Mouse (Mus musculus) liver, embryonic 11.5 days (tissue): ENCODE measurements around the gene Pet100. TPM values are rescaled to one million over a fixed set of nuclear protein-coding genes. Genes with fewer than 3 reads are reported as not detected.

Experiments used
- ATAC-seq: fragments of 200-750 bp; cut with Nextera tagmentation; replicated peaks from 2 replicates; pipeline ENCODE4 v1.8.0; 2017; ENCODE audit warnings: moderate number of reproducible peaks, mild to moderate bottlenecking, moderate TSS enrichment, moderate library complexity; ENCODE audit not compliant: low FRiP score
- DNase-seq: peaks from one replicate; pipeline ENCODE4 v3.0.0-alpha.2; 2017; ENCODE audit warnings: low spot score
- H3K27ac ChIP-seq: fragments of 300-500 bp; sonication (generic); 2 replicates; pipeline ENCODE4 v1.5.1; 2014; ENCODE audit warnings: mild to moderate bottlenecking, low read depth, low read length, control low read depth
- H3K27me3 ChIP-seq: fragments of 300-500 bp; sonication (generic); replicated peaks from 2 replicates; pipeline ENCODE4 v1.6.1; 2014; ENCODE audit warnings: low read length, mixed read lengths; ENCODE audit not compliant: control insufficient read depth, insufficient read depth
- H3K36me3 ChIP-seq: fragments of 300-500 bp; sonication (generic); 2 replicates; pipeline ENCODE4 v1.6.1; 2014; ENCODE audit warnings: mild to moderate bottlenecking, low read length, moderate library complexity, mixed read lengths; ENCODE audit not compliant: control insufficient read depth, insufficient read depth
- H3K4me1 ChIP-seq: fragments of 300-500 bp; sonication (generic); replicated peaks from 2 replicates; pipeline ENCODE4 v1.6.1; 2014; ENCODE audit warnings: low read length, mixed read lengths; ENCODE audit not compliant: control insufficient read depth, insufficient read depth
- H3K4me2 ChIP-seq: fragments of 300-500 bp; sonication (generic); 2 replicates; pipeline ENCODE4 v1.6.1; 2014; ENCODE audit warnings: mild to moderate bottlenecking, control low read depth, moderate library complexity
- H3K4me3 ChIP-seq: fragments of 300-500 bp; sonication (generic); 2 replicates; pipeline ENCODE4 v1.5.1; 2014; ENCODE audit warnings: low read depth, low read length, control low read depth
- H3K9ac ChIP-seq: fragments of 300-500 bp; sonication (generic); 2 replicates; pipeline ENCODE4 v1.6.1; 2014; ENCODE audit warnings: low read depth, low read length, control low read depth
- H3K9me3 ChIP-seq: fragments of 300-500 bp; sonication (generic); 2 replicates; pipeline ENCODE4 v1.6.1; 2016; ENCODE audit warnings: low read length, inconsistent platforms, mixed read lengths; ENCODE audit not compliant: control insufficient read depth
- WGBS: fragments of 180-500 bp; shearing (Covaris S2); extraction: QIAGEN DNeasy Blood & Tissue Kit; methylation state at CpG from one replicate; pipeline ENCODE4 v1.1.7; 2014; 5-methylcytosine and 5-hydroxymethylcytosine counted together
- polyA plus RNA-seq: library from polyadenylated mRNA; unstranded; fragments of >200 nt; fragmentation: Nextera tagmentation; extraction: Ambion mirVana; gene quantifications from 2 replicates; pipeline ENCODE4 v1.2.1, GENCODE M21; 2014

The Pet100 gene
- polyA plus RNA-seq, 1 experiment from 2014 or later: 111 TPM

DNA sequence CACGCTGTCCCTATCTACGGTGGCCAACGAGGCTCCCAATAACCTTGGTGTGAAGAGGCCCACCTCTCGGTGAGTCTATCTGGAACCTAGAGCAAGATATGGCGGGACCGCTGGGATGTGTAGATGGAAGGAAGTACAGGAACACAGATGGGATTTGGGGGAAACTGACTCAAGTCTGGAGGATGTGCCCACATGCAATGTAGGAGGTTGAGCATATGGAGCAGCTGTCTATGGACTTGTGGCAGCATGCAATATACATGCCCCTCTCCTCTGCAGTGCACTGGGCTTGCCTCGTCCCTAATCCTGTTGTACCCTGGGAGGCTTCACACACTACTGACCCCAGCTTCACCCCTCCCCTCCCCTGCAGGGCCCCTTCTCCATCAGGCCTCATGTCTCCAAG, 13.5 kb upstream of the Pet100 start:
- no peak for DNase-seq
- 91% methylated on average over 7 of the region's 7 CpGs for WGBS
- no peak overlapping the region for H3K9ac ChIP-seq
- H3K27ac ChIP-seq: no peak overlapping the region
- H3K27me3 ChIP-seq: no peaks in the 10 kb centered on the region
- peaks cover 28% of the 10 kb centered on the region for H3K36me3 ChIP-seq
- H3K4me1 ChIP-seq: no peaks in the 10 kb centered on the region
- no peak overlapping the region for H3K4me2 ChIP-seq
- no peaks in the 10 kb centered on the region for H3K9me3 ChIP-seq
- H3K4me3 ChIP-seq: no peak overlapping the region
- ATAC-seq: no peak

DNA sequence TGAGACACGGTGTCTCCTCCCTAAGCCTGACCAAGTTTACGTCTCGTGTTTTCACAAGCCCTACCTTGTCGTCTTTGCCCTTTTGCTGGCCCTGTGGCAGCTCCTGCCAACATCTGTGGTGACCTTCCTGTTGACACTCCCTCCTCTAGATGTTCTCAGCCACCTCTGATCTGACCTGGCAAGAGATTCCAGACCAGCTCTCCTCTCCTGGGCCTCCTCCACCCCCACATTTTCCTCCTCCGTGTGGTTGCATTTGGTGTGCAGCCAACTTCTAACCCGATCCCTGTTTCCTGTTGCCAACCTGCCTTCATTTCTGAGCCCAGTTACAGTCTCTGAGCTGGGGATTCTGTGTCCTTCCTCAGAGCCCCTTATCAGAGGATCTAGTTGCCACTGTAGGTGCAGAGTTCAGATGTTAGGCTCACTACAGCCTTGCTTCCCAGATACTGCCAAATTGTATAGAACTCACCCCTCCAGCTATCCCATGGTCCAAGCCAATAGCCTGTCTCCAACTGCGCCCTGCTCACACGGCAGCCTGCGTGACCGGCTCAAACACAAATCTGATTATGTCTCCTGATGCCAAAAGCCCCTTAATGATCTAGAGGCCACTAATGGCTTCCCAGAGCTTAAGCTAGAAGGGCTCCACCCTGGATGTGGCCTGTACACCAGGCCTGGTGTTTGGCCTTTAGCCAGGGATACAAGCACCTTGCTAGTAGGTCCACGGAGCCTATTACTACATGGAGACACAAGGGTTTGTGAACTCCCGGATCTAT, 12.1 kb upstream of the Pet100 start:
- H3K9ac ChIP-seq: no peak overlapping the region
- WGBS: 88% methylated on average over 12 of the region's 12 CpGs
- H3K27ac ChIP-seq: no peak overlapping the region
- H3K27me3 ChIP-seq: no peaks in the 10 kb centered on the region
- no peaks in the 10 kb centered on the region for H3K9me3 ChIP-seq
- H3K4me1 ChIP-seq: no peaks in the 10 kb centered on the region
- no peak for DNase-seq
- H3K4me2 ChIP-seq: no peak overlapping the region
- H3K4me3 ChIP-seq: no peak overlapping the region
- H3K36me3 ChIP-seq: peaks cover 41% of the 10 kb centered on the region
- no peak for ATAC-seq

DNA sequence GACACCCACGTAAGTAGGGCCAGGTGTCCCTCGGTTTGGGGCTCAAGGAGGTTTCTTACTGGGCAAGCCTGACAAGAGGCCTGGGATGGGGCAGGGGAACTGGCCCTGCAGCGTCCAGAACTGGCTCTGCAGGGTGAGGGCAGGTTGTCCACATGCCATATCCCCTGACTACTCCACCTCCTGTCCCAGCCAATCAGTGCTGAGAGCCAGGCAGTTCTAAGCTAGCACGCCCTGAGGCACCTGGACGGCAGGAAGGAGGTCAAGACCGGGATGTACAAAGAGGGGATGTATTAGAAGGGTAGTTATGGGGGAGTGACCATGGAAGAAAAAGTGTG, 11.6 kb upstream of the Pet100 start:
- no peak overlapping the region for H3K9ac ChIP-seq
- WGBS: 78% methylated on average over 6 of the region's 6 CpGs
- DNase-seq: no peak
- H3K9me3 ChIP-seq: no peaks in the 10 kb centered on the region
- no peaks in the 10 kb centered on the region for H3K4me1 ChIP-seq
- no peak overlapping the region for H3K27ac ChIP-seq
- H3K36me3 ChIP-seq: peaks cover 46% of the 10 kb centered on the region
- H3K4me3 ChIP-seq: no peak overlapping the region
- H3K4me2 ChIP-seq: no peak overlapping the region
- no peak for ATAC-seq
- no peaks in the 10 kb centered on the region for H3K27me3 ChIP-seq

DNA sequence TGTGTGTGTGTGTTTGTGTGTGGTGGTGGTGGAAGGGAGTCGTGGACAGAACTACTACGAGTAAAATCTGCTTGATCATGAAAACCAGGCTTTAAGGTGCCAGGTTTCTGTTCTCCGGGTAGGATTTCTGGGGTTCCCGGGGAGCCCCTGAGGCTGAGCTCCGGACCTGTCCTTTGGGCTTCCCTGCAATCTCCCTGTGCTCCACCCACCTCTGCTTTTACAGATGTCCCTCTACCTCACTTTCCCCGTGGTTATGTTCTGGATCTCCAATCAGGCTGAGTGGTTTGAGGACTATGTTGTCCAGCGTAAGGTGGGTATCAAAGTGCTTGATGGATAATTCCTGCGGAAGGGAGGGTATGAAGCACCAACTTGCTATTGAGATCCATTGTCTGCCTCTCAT, 771 bp downstream of the Pet100 start:
- Histone ChIP-seq H3K36me3 (peaks cover 15% of the 10 kb centered on the region), H3K27ac (no peak overlapping the region), H3K27me3 (no peaks in the 10 kb centered on the region), H3K9me3 (no peaks in the 10 kb centered on the region), H3K4me2 (peak overlapping the region; percentile 69), H3K4me1 (peaks cover 13% of the 10 kb centered on the region), H3K9ac (peak overlapping the region; percentile 67), H3K4me3 (peak overlapping the region; percentile 94)
- WGBS: 67% methylated on average over 8 of the region's 8 CpGs
- ATAC-seq (no peak), DNase-seq (no peak)

DNA sequence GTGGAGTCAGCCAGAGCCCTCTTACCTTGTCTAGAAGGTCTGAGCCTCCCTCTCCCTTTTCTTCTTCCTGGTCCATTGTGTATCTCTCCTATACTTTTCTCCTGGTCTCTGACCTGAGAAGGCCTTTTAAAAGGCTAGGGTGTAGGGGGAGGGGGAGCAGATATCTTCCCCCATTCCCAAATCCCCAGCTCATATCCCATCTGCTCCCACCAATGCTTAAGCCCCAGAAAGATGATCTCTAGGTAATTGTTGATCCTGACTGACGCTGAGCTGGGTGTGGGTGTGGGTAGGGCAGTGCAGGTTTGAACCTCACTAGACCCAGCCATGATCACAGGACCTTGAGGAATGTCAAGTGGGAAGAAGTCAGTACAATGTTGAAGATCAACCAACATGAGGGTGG, 4.1 kb downstream of the Pet100 start, which contains the start of gene Pcp2:
TSS of gene Pcp2 (minus strand) at position 101 of the 400 bp plus-strand sequence.
- Histone ChIP-seq H3K27me3 (no peaks in the 10 kb centered on the region), H3K4me3 (no peak within 1 kb of the TSS), H3K9ac (no peak within 1 kb of the TSS), H3K9me3 (no peaks in the 10 kb centered on the region), H3K36me3 (0 out of 2 replicates have a peak, but pooled peaks cover 2% of the 10 kb centered on the region), H3K27ac (no peak within 1 kb of the TSS), H3K4me2 (no peak within 1 kb of the TSS), H3K4me1 (peaks cover 5% of the 10 kb centered on the region)
- no peak for ATAC-seq
- no peak for DNase-seq
- 82% methylated on average over 1 of the region's 1 CpGs for WGBS

DNA sequence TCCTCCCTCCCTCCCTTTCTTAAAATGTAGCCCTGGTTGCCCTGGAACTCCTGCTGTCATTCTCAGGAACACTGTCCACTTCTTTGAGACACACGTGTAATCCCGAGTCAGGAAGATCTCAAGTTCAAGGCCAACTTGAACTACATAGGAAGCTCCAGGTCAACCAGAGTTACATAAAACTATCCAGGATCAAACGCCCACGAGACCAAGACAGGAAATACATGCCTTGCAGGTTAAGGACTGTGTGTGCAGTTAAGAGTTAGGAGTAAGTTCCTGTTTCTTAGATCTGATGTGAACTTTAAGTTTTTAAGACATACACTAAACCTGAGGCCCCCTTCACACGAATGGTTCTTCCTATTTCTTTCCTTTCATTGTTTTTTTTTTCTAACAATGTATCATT, 5.6 kb downstream of the Pet100 start:
- no peak overlapping the region for H3K4me2 ChIP-seq

DNA sequence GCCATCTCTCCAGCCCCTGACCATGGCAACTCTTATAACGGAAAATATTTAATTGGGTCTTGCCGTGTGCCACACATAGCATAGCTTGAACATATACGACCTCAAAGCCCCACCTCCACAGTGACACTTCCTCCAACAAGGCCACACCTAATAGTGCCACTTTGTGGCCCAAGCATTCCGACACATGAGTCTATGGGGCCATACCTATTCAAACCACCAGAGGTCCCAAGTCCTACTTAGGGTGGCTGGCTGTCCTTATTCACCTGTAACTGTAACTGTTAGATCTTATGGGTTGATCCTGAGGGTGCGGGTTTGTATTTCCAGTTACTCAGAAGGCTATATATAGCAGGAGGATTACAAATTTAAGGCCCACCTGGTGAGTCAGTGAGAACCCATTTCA, 6.7 kb downstream of the Pet100 start:
- no peak for DNase-seq
- Histone ChIP-seq H3K27me3 (no peaks in the 10 kb centered on the region), H3K9me3 (no peaks in the 10 kb centered on the region), H3K4me2 (no peak overlapping the region), H3K27ac (no peak overlapping the region), H3K9ac (no peak overlapping the region), H3K4me1 (no peaks in the 10 kb centered on the region), H3K4me3 (no peak overlapping the region), H3K36me3 (0 out of 2 replicates have a peak, but pooled peaks cover 2% of the 10 kb centered on the region)
- ATAC-seq: 0 out of 2 replicates have a peak, but pooled peaks have one; percentile 25
- WGBS: 34% methylated on average over 5 of the region's 5 CpGs

More for the DNA sequence above, 5.6 kb downstream of the Pet100 start:
- 44% methylated on average over 5 of the region's 5 CpGs for WGBS
- Histone ChIP-seq H3K4me3 (no peak overlapping the region), H3K36me3 (0 out of 2 replicates have a peak, but pooled peaks cover 2% of the 10 kb centered on the region), H3K27me3 (no peaks in the 10 kb centered on the region), H3K27ac (no peak overlapping the region), H3K9ac (no peak overlapping the region), H3K4me1 (peaks cover 3% of the 10 kb centered on the region), H3K9me3 (no peaks in the 10 kb centered on the region)
- ATAC-seq: no peak
- no peak for DNase-seq

DNA sequence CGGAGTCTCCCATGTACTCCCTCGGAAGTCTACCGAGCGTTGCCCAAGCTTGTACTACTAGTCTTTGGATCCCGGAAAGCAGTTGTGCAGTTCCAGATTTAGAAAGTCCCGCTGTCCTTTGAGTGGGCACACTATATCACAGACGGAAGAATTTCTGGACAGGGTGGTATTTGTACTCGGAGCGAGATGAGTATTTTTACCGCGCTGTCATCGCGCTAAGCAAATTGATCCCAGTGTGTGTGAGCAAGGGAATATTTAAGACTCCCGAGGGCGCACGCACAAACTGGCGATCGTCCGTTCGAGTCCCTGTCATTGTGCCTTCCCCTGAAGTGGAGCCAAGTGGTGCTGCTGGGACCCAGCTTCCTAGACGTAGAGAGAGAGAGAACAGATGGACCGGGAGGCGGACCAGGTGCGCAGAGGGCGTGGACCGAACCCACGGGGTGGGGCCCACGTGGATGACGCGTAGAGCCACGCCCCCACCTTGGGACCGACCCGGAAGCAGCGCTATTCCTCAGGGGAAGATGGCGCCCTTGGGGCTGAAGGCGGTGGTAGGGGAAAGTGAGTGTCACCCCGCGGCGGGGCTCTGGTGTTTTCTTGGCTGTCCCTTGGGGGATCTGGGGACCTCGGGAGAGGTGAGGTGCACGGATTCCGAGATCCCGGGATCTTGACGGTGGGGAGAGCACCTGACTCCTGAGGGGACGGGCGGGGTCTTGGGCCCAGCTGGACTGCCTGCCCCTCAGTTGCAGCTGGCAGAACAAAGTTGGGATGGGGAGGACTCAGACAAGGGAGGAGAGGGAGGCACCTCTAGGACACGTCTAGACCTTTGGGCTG, 9.5 kb downstream of the Pet100 start, which contains the start of gene Stxbp2:
TSS of gene Stxbp2 (plus strand) at position 309 of the 831 bp plus-strand sequence.
- H3K9me3 ChIP-seq: no peaks in the 10 kb centered on the region
- ATAC-seq (peak; percentile 91), DNase-seq (peak; percentile 80)
- no peaks in the 10 kb centered on the region for H3K27me3 ChIP-seq
- H3K4me3 ChIP-seq: peak within 1 kb of the TSS; percentile 68
- peak within 1 kb of the TSS; percentile 81 for H3K9ac ChIP-seq
- H3K4me1 ChIP-seq: no peaks in the 10 kb centered on the region
- WGBS: 8% methylated on average over 47 of the region's 47 CpGs
- H3K36me3 ChIP-seq: peaks cover 13% of the 10 kb centered on the region; the same call in 1 of the 2 replicates
- H3K27ac ChIP-seq: peak within 1 kb of the TSS; percentile 40; the same call in 1 of the 2 replicates
- H3K4me2 ChIP-seq: peak within 1 kb of the TSS; percentile 81
